In the genomic region with DNA sequence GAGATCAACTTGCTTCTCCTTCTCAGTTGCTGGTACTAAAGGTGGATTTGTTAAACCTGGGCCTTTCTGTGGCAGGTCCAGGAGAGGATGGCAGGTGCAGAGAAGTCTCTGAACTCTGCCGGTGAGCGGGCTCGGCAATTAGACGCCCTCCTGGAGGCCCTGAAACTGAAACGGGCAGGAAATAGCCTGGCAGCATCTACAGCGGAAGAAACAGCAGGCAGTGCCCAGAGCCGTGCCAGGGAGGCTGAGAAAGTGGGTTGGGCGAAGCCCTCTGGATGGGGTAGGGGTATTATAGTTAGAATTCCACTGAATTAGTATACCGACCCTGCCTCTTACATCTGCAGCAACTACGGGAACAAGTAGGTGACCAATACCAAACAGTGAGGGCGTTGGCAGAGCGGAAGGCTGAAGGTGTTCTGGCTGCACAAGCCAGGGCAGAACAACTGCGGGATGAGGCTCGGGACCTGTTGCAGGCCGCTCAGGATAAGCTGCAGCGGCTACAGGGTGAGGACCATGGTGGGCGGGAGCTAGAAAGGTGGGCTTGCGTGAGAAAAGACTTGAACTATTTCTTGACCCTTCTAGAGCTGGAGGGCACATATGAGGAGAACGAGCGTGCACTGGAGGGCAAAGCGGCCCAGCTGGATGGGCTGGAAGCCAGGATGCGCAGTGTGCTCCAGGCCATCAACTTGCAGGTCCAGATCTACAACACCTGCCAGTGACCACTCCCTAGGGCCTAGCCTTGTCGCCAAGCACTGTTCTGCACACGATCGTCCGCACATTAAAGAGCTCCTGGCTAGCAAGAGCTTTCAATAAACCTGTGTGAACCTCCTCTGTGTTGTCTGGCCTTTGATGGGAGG, we compare ENCODE assay signal across 8 mouse cellular contexts. TPM values are rescaled to one million over a fixed set of nuclear protein-coding genes. Genes with fewer than 3 reads are reported as not detected.
DNase-seq lines count a peak whose midpoint lies in the region; ATAC-seq and TF ChIP-seq lines count a peak whose summit lies in the region.

No protein-coding gene starts in this region.

- H3K36me3 ChIP-seq in embryonic facial prominence, embryonic 15.5 days, result peaks cover 78% of the 10 kb centered on the region
- peaks cover 84% of the 10 kb centered on the region for H3K36me3 ChIP-seq in limb, embryonic 14.5 days (ENCODE audit: control insufficient read depth, insufficient read depth, low read length)
- peaks cover 50% of the 10 kb centered on the region for H3K36me3 ChIP-seq in stomach, embryonic 16.5 days (ENCODE audit: control insufficient read depth, insufficient read depth, low read length)

- H3K4me3 ChIP-seq in embryonic facial prominence, embryonic 15.5 days (replicated peaks), result peak overlapping the region; percentile 96
- H3K4me3 ChIP-seq in limb, embryonic 14.5 days (replicated peaks; ENCODE audit: low read length), result peak overlapping the region; percentile 97
- peak overlapping the region; percentile 97 for H3K4me3 ChIP-seq in stomach, embryonic 16.5 days (replicated peaks; ENCODE audit: low read length)

- H3K9me3 ChIP-seq in embryonic facial prominence, embryonic 15.5 days (replicated peaks), result no peaks in the 10 kb centered on the region
- no peaks in the 10 kb centered on the region for H3K9me3 ChIP-seq in limb, embryonic 14.5 days (ENCODE audit: control insufficient read depth, low read length)
- no peaks in the 10 kb centered on the region for H3K9me3 ChIP-seq in stomach, embryonic 16.5 days (replicated peaks; ENCODE audit: control insufficient read depth, low read length)

- 0 out of 2 replicates have a peak overlapping the region, but pooled peaks have one; percentile 7 for H3K9ac ChIP-seq in embryonic facial prominence, embryonic 15.5 days
- H3K9ac ChIP-seq in limb, embryonic 14.5 days (ENCODE audit: low read depth, low read length, severe bottlenecking), result peak overlapping the region; percentile 94
- H3K9ac ChIP-seq in stomach, embryonic 16.5 days (ENCODE audit: low read length), result peak overlapping the region; percentile 95

- peak; percentile 35 for ATAC-seq in embryonic facial prominence, embryonic 15.5 days (ENCODE audit: insufficient number of reproducible peaks, low FRiP score, low TSS enrichment, low read depth)
- ATAC-seq in limb, embryonic 14.5 days (ENCODE audit: low FRiP score, low read depth), result peak; percentile 2; the same call in 1 of the 2 replicates
- no peak for ATAC-seq in stomach, embryonic 16.5 days (ENCODE audit: insufficient read depth, low FRiP score)

- intact Hi-C loops in gastrocnemius, postnatal 36 days (cut with DNase I), result no loop called here

- DNase-seq in gastrocnemius, postnatal 10 days, result peak; percentile 51
- DNase-seq in gastrocnemius, postnatal 36 days, result no peak
- DNase-seq in A20 (ENCODE audit: low read depth, low spot score), result peak; percentile 48
- no peak for DNase-seq in limb, embryonic 14.5 days (ENCODE audit: low spot score)
- no peak for DNase-seq in spleen, adult 12 weeks (ENCODE audit: low spot score)
- DNase-seq in gastrocnemius, adult 18-20 months (ENCODE audit: low spot score), result no peak

- H3K27me3 ChIP-seq in embryonic facial prominence, embryonic 15.5 days, result no peaks in the 10 kb centered on the region
- no peaks in the 10 kb centered on the region for H3K27me3 ChIP-seq in limb, embryonic 14.5 days (ENCODE audit: control insufficient read depth, insufficient read depth, low read length)
- no peaks in the 10 kb centered on the region for H3K27me3 ChIP-seq in stomach, embryonic 16.5 days (ENCODE audit: control insufficient read depth, insufficient read depth, low read length)

- H3K4me2 ChIP-seq in embryonic facial prominence, embryonic 15.5 days (replicated peaks), result peak overlapping the region; percentile 77
- peak overlapping the region; percentile 88 for H3K4me2 ChIP-seq in limb, embryonic 14.5 days (replicated peaks; ENCODE audit: low read depth, low read length, severe bottlenecking)
- H3K4me2 ChIP-seq in stomach, embryonic 16.5 days (ENCODE audit: low read depth, low read length), result peak overlapping the region; percentile 75

- peak overlapping the region; percentile 98 for H3K27ac ChIP-seq in embryonic facial prominence, embryonic 15.5 days (replicated peaks)
- peak overlapping the region; percentile 95 for H3K27ac ChIP-seq in limb, embryonic 14.5 days (replicated peaks; ENCODE audit: low read depth, low read length)
- H3K27ac ChIP-seq in stomach, embryonic 16.5 days (ENCODE audit: low read length), result peak overlapping the region; percentile 99

- TF ChIP-seq POLR2A in limb, embryonic 14.5 days (IDR thresholded peaks at IDR 0.05; ENCODE audit: borderline replicate concordance, extremely low read depth, insufficient read depth, insufficient read length), result no peak

- 60% methylated on average over 26 of the region's 26 CpGs for whole genome bisulfite sequencing in embryonic facial prominence, embryonic 15.5 days
- 59% methylated on average over 26 of the region's 26 CpGs for WGBS in limb, embryonic 14.5 days
- WGBS in stomach, embryonic 16.5 days, result 57% methylated on average over 26 of the region's 26 CpGs

- peaks cover 21% of the 10 kb centered on the region for H3K4me1 ChIP-seq in embryonic facial prominence, embryonic 15.5 days
- H3K4me1 ChIP-seq in limb, embryonic 14.5 days (ENCODE audit: control insufficient read depth, insufficient read depth, low read length), result peaks cover 12% of the 10 kb centered on the region
- H3K4me1 ChIP-seq in stomach, embryonic 16.5 days (ENCODE audit: control insufficient read depth, insufficient read depth, low read length), result peaks cover 18% of the 10 kb centered on the region

RNA-seq across cellular contexts. Expression of a gene that starts 0.5 kb away (rescaled TPM):
- total RNA-seq in gastrocnemius, postnatal 10 days (2021), result 100 to 1,000 TPM in 1 of 2 experiments, 10 to 100 TPM in 1; 91.5 to 109 TPM
- total RNA-seq in gastrocnemius, postnatal 36 days (2021), result 100 to 1,000 TPM; 105 to 120 TPM
- 69.8 and 75.4 TPM in 2 replicates for polyA plus RNA-seq in embryonic facial prominence, embryonic 15.5 days (2015; fragmentation: Nextera tagmentation; extraction: Ambion mirVana)
- polyA plus RNA-seq in limb, embryonic 14.5 days (2012; rRNA removed), result 160 and 219 TPM in 2 replicates
- polyA plus RNA-seq in limb, embryonic 14.5 days (2014; fragmentation: Nextera tagmentation; extraction: Ambion mirVana), result 59.3 and 66.4 TPM in 2 replicates
- polyA plus RNA-seq in stomach, embryonic 16.5 days (2015; fragmentation: Nextera tagmentation; extraction: Ambion mirVana), result 41.1 and 49.5 TPM in 2 replicates
- 100 to 1,000 TPM; 126 to 127 TPM for total RNA-seq in gastrocnemius, adult 18-20 months (2021)

RNA-seq across cellular contexts. Expression of a gene that starts 10.4 kb away (rescaled TPM):
- 100 to 1,000 TPM; 156 to 169 TPM for total RNA-seq in gastrocnemius, postnatal 10 days (2021)
- total RNA-seq in gastrocnemius, postnatal 36 days (2021), result 100 to 1,000 TPM; 118 to 129 TPM
- 70.2 and 71.7 TPM in 2 replicates for polyA plus RNA-seq in embryonic facial prominence, embryonic 15.5 days (2015; fragmentation: Nextera tagmentation; extraction: Ambion mirVana)
- 214 and 236 TPM in 2 replicates for polyA plus RNA-seq in limb, embryonic 14.5 days (2012; rRNA removed)
- polyA plus RNA-seq in limb, embryonic 14.5 days (2014; fragmentation: Nextera tagmentation; extraction: Ambion mirVana), result 59.0 and 69.4 TPM in 2 replicates
- 61.4 and 68.7 TPM in 2 replicates for polyA plus RNA-seq in stomach, embryonic 16.5 days (2015; fragmentation: Nextera tagmentation; extraction: Ambion mirVana)
- total RNA-seq in gastrocnemius, adult 18-20 months (2021), result 100 to 1,000 TPM; 117 to 126 TPM

RNA-seq across cellular contexts. Expression of a gene that starts 17.6 kb away (rescaled TPM):
- 10 to 100 TPM; 77.2 to 78.3 TPM for total RNA-seq in gastrocnemius, postnatal 10 days (2021)
- total RNA-seq in gastrocnemius, postnatal 36 days (2021), result 10 to 100 TPM; 69.7 to 81.7 TPM
- 114 and 117 TPM in 2 replicates for polyA plus RNA-seq in embryonic facial prominence, embryonic 15.5 days (2015; fragmentation: Nextera tagmentation; extraction: Ambion mirVana)
- 238 and 323 TPM in 2 replicates for polyA plus RNA-seq in limb, embryonic 14.5 days (2012; rRNA removed)
- 108 and 117 TPM in 2 replicates for polyA plus RNA-seq in limb, embryonic 14.5 days (2014; fragmentation: Nextera tagmentation; extraction: Ambion mirVana)
- polyA plus RNA-seq in stomach, embryonic 16.5 days (2015; fragmentation: Nextera tagmentation; extraction: Ambion mirVana), result 106 and 127 TPM in 2 replicates
- 10 to 100 TPM; 83.0 to 86.4 TPM for total RNA-seq in gastrocnemius, adult 18-20 months (2021)

RNA-seq across cellular contexts. Expression of a gene that starts 26.7 kb away (rescaled TPM):
- total RNA-seq in gastrocnemius, postnatal 10 days (2021), result 10 to 100 TPM; 67.6 to 81.9 TPM
- total RNA-seq in gastrocnemius, postnatal 36 days (2021), result 10 to 100 TPM; 49.3 to 51.9 TPM
- polyA plus RNA-seq in embryonic facial prominence, embryonic 15.5 days (2015; fragmentation: Nextera tagmentation; extraction: Ambion mirVana), result 110 and 125 TPM in 2 replicates
- 126 and 157 TPM in 2 replicates for polyA plus RNA-seq in limb, embryonic 14.5 days (2012; rRNA removed)
- 120 and 132 TPM in 2 replicates for polyA plus RNA-seq in limb, embryonic 14.5 days (2014; fragmentation: Nextera tagmentation; extraction: Ambion mirVana)
- polyA plus RNA-seq in stomach, embryonic 16.5 days (2015; fragmentation: Nextera tagmentation; extraction: Ambion mirVana), result 95.4 and 97.1 TPM in 2 replicates
- 10 to 100 TPM; 47.3 to 57.4 TPM for total RNA-seq in gastrocnemius, adult 18-20 months (2021)

RNA-seq across cellular contexts. Expression of a gene that starts 28.5 kb away (rescaled TPM):
- 1 to 10 TPM; 8.0 to 8.8 TPM for total RNA-seq in gastrocnemius, postnatal 10 days (2021)
- 1 to 10 TPM; 1.7 to 3.1 TPM for total RNA-seq in gastrocnemius, postnatal 36 days (2021)
- 33.4 and 35.7 TPM in 2 replicates for polyA plus RNA-seq in embryonic facial prominence, embryonic 15.5 days (2015; fragmentation: Nextera tagmentation; extraction: Ambion mirVana)
- 43.1 and 60.6 TPM in 2 replicates for polyA plus RNA-seq in limb, embryonic 14.5 days (2012; rRNA removed)
- polyA plus RNA-seq in limb, embryonic 14.5 days (2014; fragmentation: Nextera tagmentation; extraction: Ambion mirVana), result 27.7 and 32.2 TPM in 2 replicates
- 63.4 and 67.5 TPM in 2 replicates for polyA plus RNA-seq in stomach, embryonic 16.5 days (2015; fragmentation: Nextera tagmentation; extraction: Ambion mirVana)
- total RNA-seq in gastrocnemius, adult 18-20 months (2021), result 1 to 10 TPM; 1.8 to 2.2 TPM

Comparison
In these comparisons a context has a peak if more than half of its experiments do, and no peak if none do; other contexts are left out.
1. DNase-seq: peak in gastrocnemius, postnatal 10 days (single experiment) and A20 (single experiment); none in gastrocnemius, postnatal 36 days (0 of 2), limb, embryonic 14.5 days (single experiment), spleen, adult 12 weeks (single experiment) and gastrocnemius, adult 18-20 months (single experiment).
2. H3K9ac ChIP-seq: peak in every context shown above with its lines; median percentile 95 in stomach, embryonic 16.5 days; 94 in limb, embryonic 14.5 days; 7 in embryonic facial prominence, embryonic 15.5 days.
3. Peak in every context shown above with its lines, with median percentiles within 50 percentile points of each other: H3K27ac ChIP-seq, H3K4me2 ChIP-seq and H3K4me3 ChIP-seq.